Mouse (Mus musculus) inflammation-experienced regulatory T-cells, adult 6 months (primary cell): ENCODE data around the gene Ctsh. TPM values are rescaled to one million over a fixed set of nuclear protein-coding genes. Genes with fewer than 3 reads are reported as not detected.
"Not testable (repeated sequence)": the region's sequence is repeated elsewhere in the genome, so short reads cannot be mapped to it uniquely, and the experiment has no call there.

Experiments
- ATAC-seq: one replicate; pipeline ENCODE4 v1.8.0; 2017
- polyA plus RNA-seq, 3 experiments: library from polyadenylated mRNA; unstranded; fragments of 100-300 nt; shearing (Covaris generic); gene quantifications; one replicate each; pipeline ENCODE4 v1.2.1; 2017

Ctsh gene
- 10 to 100 TPM in 1 of 3 experiments, 1 to 10 TPM in 2; 1.2 to 11.4 (median 6.3) TPM for polyA plus RNA-seq

GRCm38 (mm10) chr9:90053852-90054251, at the start of gene Ctsh:
TSS of gene Ctsh (plus strand) at chr9:90054152.
- no peak for ATAC-seq

DNA sequence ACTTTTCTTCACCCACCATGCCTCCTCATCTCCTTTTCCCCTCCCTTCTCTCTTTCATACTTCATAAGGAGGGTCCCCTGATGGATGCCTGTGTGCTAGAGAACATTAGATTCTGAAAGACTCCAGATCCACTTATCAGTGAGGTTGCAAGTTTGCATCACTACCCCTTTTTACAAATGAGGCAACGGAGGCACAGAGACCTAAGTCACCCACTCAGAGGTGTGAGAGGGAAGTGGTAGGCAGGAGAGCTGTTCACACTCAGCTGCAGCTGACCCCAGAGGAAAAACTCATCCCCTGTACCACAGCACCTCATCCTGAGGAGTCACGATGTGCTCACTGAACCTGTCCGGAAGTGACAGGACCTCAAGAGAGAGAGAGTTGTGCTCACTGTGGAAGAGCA, 47.5 kb upstream of the Ctsh start:
- no peak for ATAC-seq

- ATAC-seq = no peak
Measured at GRCm38 (mm10) chr9:90007094-90007493, 46.9 kb upstream of the Ctsh start.

- ATAC-seq = no peak
Measured at GRCm38 (mm10) chr9:90008138-90008537, 45.8 kb upstream of the Ctsh start.

DNA sequence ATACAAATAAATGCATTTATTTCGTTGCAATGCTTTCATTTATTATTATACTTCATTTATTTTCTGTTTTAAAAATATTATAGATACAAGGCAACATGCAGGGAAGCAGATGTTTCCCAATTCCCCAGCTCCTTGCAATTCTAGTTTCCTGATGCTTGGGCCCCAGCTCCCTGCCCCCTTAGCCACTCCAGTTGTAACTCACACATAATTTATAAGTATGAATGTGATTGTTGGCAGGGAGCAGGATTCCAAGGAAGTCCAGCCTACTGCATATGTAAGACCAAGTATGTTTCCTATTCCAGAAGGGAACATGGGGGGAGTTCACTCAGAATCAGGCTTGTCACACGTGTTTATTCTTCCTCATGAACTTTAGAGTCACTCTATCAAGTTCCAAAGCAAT, 42.1 kb upstream of the Ctsh start:
- no peak for ATAC-seq

DNA sequence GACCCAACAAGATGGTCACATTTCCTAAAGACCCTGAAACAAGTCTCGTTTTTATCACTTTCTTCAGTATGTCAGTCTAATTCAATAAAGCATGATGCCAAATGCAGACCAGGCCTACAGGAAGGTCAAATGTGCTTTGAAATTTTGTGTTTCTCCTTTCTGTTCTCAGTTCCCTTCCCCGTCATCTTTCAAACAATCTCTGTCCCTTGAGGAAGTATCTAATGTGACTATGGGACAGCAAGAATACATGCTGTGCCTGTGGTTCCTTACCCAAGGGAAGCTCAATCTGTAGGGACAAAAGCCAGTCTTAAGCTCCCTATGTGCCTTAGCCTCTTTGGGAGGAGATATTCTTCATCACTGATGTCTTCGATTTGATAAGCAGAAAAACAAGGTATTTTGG, 39.3 kb upstream of the Ctsh start:
- ATAC-seq = no peak

GRCm38 (mm10) chr9:90016204-90016603, 37.7 kb upstream of the Ctsh start:
- ATAC-seq = no peak

- ATAC-seq = no peak
Measured at GRCm38 (mm10) chr9:90020866-90021265, 33.1 kb upstream of the Ctsh start.

DNA sequence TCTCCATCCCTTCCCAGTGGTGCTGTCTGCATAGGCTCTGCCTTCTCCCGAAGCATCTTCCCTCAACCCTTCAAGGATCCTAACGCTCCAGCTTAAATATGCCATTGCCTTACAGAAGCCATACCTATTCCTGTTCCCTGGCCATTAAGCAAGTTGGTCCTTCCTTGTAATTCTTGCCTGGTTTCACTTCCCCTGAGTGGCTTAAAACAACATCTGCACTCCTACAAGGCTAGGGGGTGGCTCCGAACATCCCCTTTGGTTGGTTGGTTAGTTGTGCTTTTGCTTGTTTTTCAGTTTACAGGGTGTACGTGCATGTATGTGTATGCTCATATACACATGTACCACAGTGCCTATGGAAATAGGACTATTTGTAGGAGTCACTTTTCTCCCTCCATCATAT, 32.5 kb upstream of the Ctsh start:
- ATAC-seq = no peak

GRCm38 (mm10) chr9:90027709-90028108, 26.2 kb upstream of the Ctsh start:
- ATAC-seq = no peak

- no peak for ATAC-seq
Measured at GRCm38 (mm10) chr9:90033922-90034321, 20.0 kb upstream of the Ctsh start.

DNA sequence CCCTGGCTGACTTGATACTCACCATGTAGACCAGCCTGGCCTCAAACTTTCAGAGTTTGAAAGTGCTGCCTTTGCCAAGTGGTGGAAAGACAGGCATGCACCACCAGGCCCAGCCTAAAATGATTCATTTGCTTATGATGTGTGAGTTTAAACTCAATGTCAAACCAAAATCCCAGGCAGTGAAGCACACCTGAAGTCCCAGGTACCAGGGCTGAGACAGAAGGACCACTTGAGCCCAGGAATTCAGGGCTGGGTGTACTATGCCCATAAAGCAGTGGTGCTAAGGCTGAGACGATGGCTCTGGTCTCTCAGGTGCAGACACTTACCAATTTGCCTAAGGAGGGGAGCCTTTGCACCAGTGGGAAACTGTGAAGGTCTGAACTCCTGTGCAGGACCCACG, 18.8 kb upstream of the Ctsh start:
- ATAC-seq = no peak

DNA sequence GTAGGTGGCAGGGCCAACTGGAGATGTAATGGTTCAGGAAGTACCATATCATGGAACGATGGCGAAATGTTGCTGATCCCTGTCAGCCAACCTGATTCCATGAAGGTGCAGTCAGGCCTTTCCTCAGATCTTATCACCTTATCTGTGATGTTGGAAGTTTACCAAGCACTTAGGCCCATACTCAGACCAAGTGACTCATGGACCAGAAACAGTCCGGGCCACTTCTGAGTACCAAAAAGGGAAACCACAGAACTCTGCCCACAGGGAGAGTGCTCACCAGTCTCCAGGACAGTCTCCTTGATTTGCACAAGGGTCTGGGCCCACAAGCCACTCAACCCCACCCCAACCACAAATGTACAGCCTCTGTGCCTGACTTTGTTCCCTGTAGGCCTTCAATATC, 18.2 kb upstream of the Ctsh start:
- no peak for ATAC-seq

- no peak for ATAC-seq
Measured at GRCm38 (mm10) chr9:90036313-90036712, 17.6 kb upstream of the Ctsh start.

- ATAC-seq = no peak
Measured at GRCm38 (mm10) chr9:90038535-90038934, 15.4 kb upstream of the Ctsh start.

GRCm38 (mm10) chr9:90040916-90041315, 13.0 kb upstream of the Ctsh start:
- ATAC-seq = no peak

- no peak for ATAC-seq
Measured at GRCm38 (mm10) chr9:90041556-90041955, 12.4 kb upstream of the Ctsh start.

GRCm38 (mm10) chr9:90042906-90043305, 11.0 kb upstream of the Ctsh start:
- not testable (repeated sequence) for ATAC-seq

GRCm38 (mm10) chr9:90045191-90045590, 8.8 kb upstream of the Ctsh start:
- ATAC-seq = no peak

- no peak for ATAC-seq
Measured at GRCm38 (mm10) chr9:90047937-90048627, 5.9 kb upstream of the Ctsh start.

DNA sequence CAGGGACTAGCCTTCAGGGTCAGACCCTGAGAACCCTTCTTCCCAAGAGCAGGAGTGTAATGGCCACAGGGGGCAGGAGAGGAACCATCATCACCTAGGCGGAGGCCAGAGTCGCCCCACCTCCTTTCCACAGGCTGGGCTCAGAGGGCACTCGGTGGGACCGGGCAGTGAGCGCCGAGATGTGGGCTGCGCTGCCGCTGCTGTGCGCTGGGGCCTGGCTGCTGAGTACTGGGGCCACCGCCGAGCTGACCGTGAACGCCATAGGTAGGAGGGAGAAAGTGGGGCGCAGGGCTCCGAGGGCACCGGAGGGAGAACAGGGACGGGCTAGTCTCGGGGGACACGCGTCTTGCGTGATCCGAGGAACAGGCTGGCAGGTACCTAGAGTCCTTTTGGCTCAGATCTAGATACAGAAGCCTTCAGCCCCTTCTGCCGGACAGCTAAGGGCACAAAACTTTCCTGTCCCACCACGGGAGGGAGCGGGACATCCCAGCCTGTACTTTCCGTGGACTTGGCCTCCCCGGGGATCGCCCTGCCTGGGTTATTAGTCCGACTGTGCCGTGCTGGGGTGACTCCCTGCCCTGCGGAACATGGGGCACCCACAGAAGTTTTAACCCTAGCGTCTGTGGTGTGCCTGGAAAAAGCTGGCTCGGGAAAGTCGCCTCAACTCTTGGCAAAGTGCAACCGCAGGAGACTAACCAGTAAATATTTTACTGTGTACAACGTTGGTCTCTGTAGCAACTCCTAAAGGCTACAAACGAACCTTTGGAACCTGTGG, 606 bp downstream of the Ctsh start:
- ATAC-seq = no peak

- ATAC-seq = no peak
Measured at GRCm38 (mm10) chr9:90055409-90055808, 1.5 kb downstream of the Ctsh start.

- no peak for ATAC-seq
Measured at GRCm38 (mm10) chr9:90055911-90056310, 2.0 kb downstream of the Ctsh start.

GRCm38 (mm10) chr9:90056716-90057115, 2.8 kb downstream of the Ctsh start:
- no peak for ATAC-seq
